28 mouse cellular contexts compared by ENCODE assay signal in the genomic region with DNA sequence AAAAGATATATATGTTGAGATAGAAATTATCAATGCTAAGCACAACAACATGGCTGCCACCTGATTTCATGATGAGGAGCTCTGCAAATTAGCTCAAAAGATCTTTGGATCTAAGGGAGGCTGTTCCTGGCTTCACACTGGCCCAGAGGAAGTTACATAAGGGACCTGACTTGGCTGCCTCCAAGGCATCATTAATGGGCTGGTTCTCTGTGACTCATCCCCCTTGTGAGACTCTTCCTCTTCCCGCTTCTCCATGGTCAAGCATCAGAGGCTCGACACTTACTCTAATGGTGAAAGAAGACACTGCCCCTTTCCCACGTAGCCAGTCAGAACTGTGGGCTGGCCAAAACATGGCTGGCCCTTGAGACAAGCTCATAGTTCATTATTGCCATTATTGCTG. TPM values are rescaled to one million over a fixed set of nuclear protein-coding genes. Genes with fewer than 3 reads are reported as not detected.
DNase-seq lines count a peak whose midpoint lies in the region; ATAC-seq lines count a peak whose summit lies in the region.
"Had no signal": no experiment of that assay in that cellular context is flagged by ENCODE, and none has a peak within 500 bp of the region (broad histone marks: within the 10 kb centered on the region; RNA-seq: fewer than 3 reads in every experiment).

No protein-coding gene starts in this region.

- H3K9me3 ChIP-seq in liver, embryonic 12.5 days (replicated peaks), result no peaks in the 10 kb centered on the region
- H3K9me3 ChIP-seq: embryonic facial prominence, embryonic 10.5 days; forebrain, embryonic 13.5 days; heart, embryonic 10.5 days; hindbrain, embryonic 13.5 days had no signal

- 44% methylated on average over 3 of the region's 3 CpGs for WGBS in liver, embryonic 12.5 days (ENCODE audit: insufficient replicate concordance)

- H3K27ac ChIP-seq in liver, embryonic 12.5 days, result no peak overlapping the region
- H3K27ac ChIP-seq: embryonic facial prominence, embryonic 10.5 days; forebrain, embryonic 13.5 days; gastrocnemius, adult 2 months; heart, embryonic 10.5 days; hindbrain, embryonic 13.5 days; hindbrain, postnatal 0 days had no signal

- no peaks in the 10 kb centered on the region for H3K4me1 ChIP-seq in liver, embryonic 12.5 days
- H3K4me1 ChIP-seq: heart, embryonic 10.5 days had no signal

- DNase-seq in gastrocnemius, adult 18-20 months (ENCODE audit: low spot score), result peak; percentile 8
- no peak for DNase-seq in gastrocnemius, postnatal 14 days
- DNase-seq in 3134 (ENCODE audit: extremely low read depth, insufficient read length, low spot score), result peak; percentile 45
- DNase-seq in Muller cell, postnatal 12 days (ENCODE audit: inconsistent ontology term), result peak; percentile 17
- peak; percentile 29 for DNase-seq in skeletal muscle tissue, adult 2 months (ENCODE audit: low read depth, low spot score)
- no peak for DNase-seq in ovary, postnatal 14 days (ENCODE audit: low spot score)
- DNase-seq: adrenal gland, adult 2 months; cerebellum, adult 18-20 months; cerebellum, adult 9-11 months; gastrocnemius, adult 2 months; gastrocnemius, postnatal 36 days; heart, adult 18-20 months; heart, postnatal 10 days; kidney, adult 11 months had no signal

- no peaks in the 10 kb centered on the region for H3K36me3 ChIP-seq in liver, embryonic 12.5 days
- H3K36me3 ChIP-seq: embryonic facial prominence, embryonic 10.5 days; G1E; heart, embryonic 10.5 days had no signal

- intact Hi-C loops in gastrocnemius, postnatal 14 days (cut with DNase I; ENCODE audit: low total_unique reads), result no loop called here

- H3K4me3 ChIP-seq in liver, embryonic 12.5 days, result no peak overlapping the region
- H3K4me3 ChIP-seq: embryonic facial prominence, embryonic 10.5 days; forebrain, embryonic 13.5 days; gastrocnemius, adult 2 months; heart, embryonic 10.5 days; hindbrain, embryonic 13.5 days had no signal

- H3K27me3 ChIP-seq in liver, embryonic 12.5 days (replicated peaks), result no peaks in the 10 kb centered on the region
- H3K27me3 ChIP-seq: forebrain, embryonic 13.5 days; hindbrain, embryonic 13.5 days had no signal

- no peak for ATAC-seq in liver, embryonic 12.5 days
- ATAC-seq: CD4-positive, CD25-positive, alpha-beta regulatory T cell, adult 4 months; forebrain, embryonic 13.5 days; hindbrain, postnatal 0 days had no signal

- no peak overlapping the region for H3K4me2 ChIP-seq in liver, embryonic 12.5 days
- H3K4me2 ChIP-seq: forebrain, embryonic 13.5 days; hindbrain, embryonic 13.5 days had no signal

- H3K9ac ChIP-seq in liver, embryonic 12.5 days, result no peak overlapping the region
- H3K9ac ChIP-seq: forebrain, embryonic 13.5 days; forebrain, postnatal 0 days; hindbrain, embryonic 13.5 days had no signal

RNA-seq across cellular contexts. Expression of a gene that starts 20.1 kb away (rescaled TPM):
- not detected for total RNA-seq in gastrocnemius, adult 18-20 months (2021)
- not detected for total RNA-seq in gastrocnemius, postnatal 14 days (2021)
- not detected in 2 replicates for polyA plus RNA-seq in liver, embryonic 12.5 days (2016; fragmentation: Nextera tagmentation; extraction: Ambion mirVana)
- total RNA-seq: adrenal gland, adult 2 months; adrenal gland, postnatal 4 days; forebrain, postnatal 0 days; G1E; gastrocnemius, adult 2 months; gastrocnemius, postnatal 36 days; heart, adult 18-20 months; heart, postnatal 10 days; hematopoietic stem cell, adult 5-6 weeks; hindbrain, postnatal 0 days had no signal
- polyA plus RNA-seq: adrenal gland, adult 2 months; CD4-positive, CD25-positive, alpha-beta regulatory T cell, adult 4 months; embryonic facial prominence, embryonic 10.5 days; embryonic facial prominence, embryonic 14.5 days; forebrain, embryonic 13.5 days; forebrain, postnatal 0 days; G1E; heart, embryonic 10.5 days; heart, embryonic 14.5 days; hindbrain, embryonic 13.5 days; hindbrain, postnatal 0 days; intestine, embryonic 14.5 days had no signal

Comparison
In these comparisons a context has a peak if more than half of its experiments do, and no peak if none do; other contexts are left out.
1. DNase-seq: peak in gastrocnemius, adult 18-20 months (single experiment), 3134 (single experiment), Muller cell, postnatal 12 days (single experiment) and skeletal muscle tissue, adult 2 months (single experiment); none in gastrocnemius, postnatal 14 days (single experiment) and ovary, postnatal 14 days (single experiment).